Mouse (Mus musculus) limb, embryonic 10.5 days (tissue): ENCODE results near the gene Olfr1175-ps. TPM values are rescaled to one million over a fixed set of nuclear protein-coding genes. Genes with fewer than 3 reads are reported as not detected.

Source experiments
- DNase-seq: peaks from one replicate; pipeline ENCODE4 v3.0.0-alpha.2; 2017; ENCODE audit warnings: low spot score
- H3K27ac ChIP-seq: fragments of 300-500 bp; sonication (generic); 2 replicates; pipeline ENCODE4 v1.5.1; 2016; ENCODE audit warnings: mild to moderate bottlenecking
- H3K27me3 ChIP-seq: fragments of 300-500 bp; sonication (generic); 2 replicates; pipeline ENCODE4 v1.6.1; 2016; ENCODE audit warnings: low read depth, mild to moderate bottlenecking; ENCODE audit not compliant: poor library complexity, severe bottlenecking
- H3K36me3 ChIP-seq: fragments of 300-500 bp; sonication (generic); 2 replicates; pipeline ENCODE4 v1.6.1; 2016; ENCODE audit warnings: mild to moderate bottlenecking, moderate library complexity
- H3K4me1 ChIP-seq: fragments of 300-500 bp; sonication (generic); 2 replicates; pipeline ENCODE4 v1.6.1; 2016
- H3K4me3 ChIP-seq: fragments of 300-500 bp; sonication (generic); 2 replicates; pipeline ENCODE4 v1.5.1; 2016; ENCODE audit warnings: mild to moderate bottlenecking, moderate library complexity
- H3K9me3 ChIP-seq: fragments of 300-500 bp; sonication (generic); replicated peaks from 2 replicates; pipeline ENCODE4 v1.6.1; 2016; ENCODE audit warnings: mild to moderate bottlenecking
- WGBS: fragments of 180-500 bp; shearing (Covaris S2); methylation state at CpG from one replicate; pipeline ENCODE4 v1.1.7; 2016; 5-methylcytosine and 5-hydroxymethylcytosine counted together
- polyA plus RNA-seq: library from polyadenylated mRNA; unstranded; fragments of >200 nt; fragmentation: Nextera tagmentation; extraction: Ambion mirVana; gene quantifications from 2 replicates; pipeline ENCODE4 v1.2.1, GENCODE M21; 2016

Olfr1175-ps gene
- polyA plus RNA-seq, result not detected in 2 replicates

- Histone ChIP-seq H3K27me3 (no peaks in the 10 kb centered on the region), H3K9me3 (no peaks in the 10 kb centered on the region), H3K27ac (no peak within 1 kb of the TSS), H3K36me3 (no peaks in the 10 kb centered on the region), H3K4me3 (no peak within 1 kb of the TSS), H3K4me1 (no peaks in the 10 kb centered on the region)
- DNase-seq, result no peak
- WGBS, result 87% methylated on average over 2 of the region's 2 CpGs
Measured at GRCm38 (mm10) chr2:88327115-88327514, at the start of gene Olfr1175-ps. Gene Olfr1175-ps, minus strand, starts transcription at chr2:88327215.

GRCm38 (mm10) chr2:88356304-88356703 is 29.3 kb upstream of the Olfr1175-ps start:
- 7% methylated on average over 2 of the region's 2 CpGs for WGBS
- DNase-seq, result no peak
- H3K4me1 ChIP-seq, result no peaks in the 10 kb centered on the region
- no peaks in the 10 kb centered on the region for H3K27me3 ChIP-seq
- no peaks in the 10 kb centered on the region for H3K9me3 ChIP-seq
- H3K4me3 ChIP-seq, result no peak overlapping the region
- no peak overlapping the region for H3K27ac ChIP-seq
- no peaks in the 10 kb centered on the region for H3K36me3 ChIP-seq

- 96% methylated on average over 1 of the region's 1 CpGs for WGBS
- Histone ChIP-seq H3K4me3 (no peak within 1 kb of the TSS), H3K27me3 (no peaks in the 10 kb centered on the region), H3K9me3 (no peaks in the 10 kb centered on the region), H3K27ac (no peak within 1 kb of the TSS), H3K4me1 (no peaks in the 10 kb centered on the region), H3K36me3 (no peaks in the 10 kb centered on the region)
- no peak for DNase-seq
Measured at GRCm38 (mm10) chr2:88346392-88346791, 19.4 kb upstream of the Olfr1175-ps start, which contains the start of gene Olfr1177-ps. Gene Olfr1177-ps, minus strand, starts transcription at chr2:88346492.

- 81% methylated on average over 1 of the region's 1 CpGs for WGBS
- no peaks in the 10 kb centered on the region for H3K27me3 ChIP-seq
- no peak within 1 kb of the TSS for H3K4me3 ChIP-seq
- no peak within 1 kb of the TSS for H3K27ac ChIP-seq
- H3K9me3 ChIP-seq, result no peaks in the 10 kb centered on the region
- H3K36me3 ChIP-seq, result no peaks in the 10 kb centered on the region
- DNase-seq, result no peak
- H3K4me1 ChIP-seq, result no peaks in the 10 kb centered on the region
Measured at GRCm38 (mm10) chr2:88336421-88336820, 9.4 kb upstream of the Olfr1175-ps start, which contains the start of gene Olfr1176. Gene Olfr1176, plus strand, starts transcription at chr2:88336721.

- no peaks in the 10 kb centered on the region for H3K27me3 ChIP-seq
- DNase-seq, result no peak
- H3K36me3 ChIP-seq, result no peaks in the 10 kb centered on the region
- H3K4me3 ChIP-seq, result no peak within 1 kb of the TSS
- H3K9me3 ChIP-seq, result no peaks in the 10 kb centered on the region
- WGBS, result 92% methylated on average over 4 of the region's 4 CpGs
- H3K4me1 ChIP-seq, result no peaks in the 10 kb centered on the region
- H3K27ac ChIP-seq, result no peak within 1 kb of the TSS
Measured at GRCm38 (mm10) chr2:88315035-88315434, 12.0 kb downstream of the Olfr1175-ps start, which contains the start of gene Olfr1174-ps. Gene Olfr1174-ps, minus strand, starts transcription at chr2:88315135.

- Histone ChIP-seq H3K27ac (no peak within 1 kb of the TSS), H3K36me3 (no peaks in the 10 kb centered on the region)
- DNase-seq, result no peak
Measured at GRCm38 (mm10) chr2:88279775-88280174, 47.2 kb downstream of the Olfr1175-ps start, which contains the start of gene Olfr1173. Gene Olfr1173, minus strand, starts transcription at chr2:88279875.

More at GRCm38 (mm10) chr2:88279775-88280174, 47.2 kb downstream of the Olfr1175-ps start, which contains the start of gene Olfr1173:
- no peak within 1 kb of the TSS for H3K4me3 ChIP-seq
- no peaks in the 10 kb centered on the region for H3K9me3 ChIP-seq
- H3K4me1 ChIP-seq, result no peaks in the 10 kb centered on the region
- no peaks in the 10 kb centered on the region for H3K27me3 ChIP-seq

Other genes with a start within 250 kb of the Olfr1175-ps start
- gene Olfr1164, start 233.2 kb downstream of the Olfr1175-ps start, polyA plus RNA-seq, result not detected in 2 replicates
- gene Olfr1166, start 198.9 kb downstream of the Olfr1175-ps start, polyA plus RNA-seq, result not detected in 2 replicates
- not detected in 2 replicates for gene Olfr1167, start 172.0 kb downstream of the Olfr1175-ps start, polyA plus RNA-seq
- not detected in 2 replicates for gene Olfr1168, start 145.3 kb downstream of the Olfr1175-ps start, polyA plus RNA-seq
- not detected in 2 replicates for gene Olfr1170, start 98.9 kb downstream of the Olfr1175-ps start, polyA plus RNA-seq
- not detected in 2 replicates for gene Olfr1173, start 47.3 kb downstream of the Olfr1175-ps start, polyA plus RNA-seq
- not detected in 2 replicates for gene Olfr1174-ps, start 12.1 kb downstream of the Olfr1175-ps start, polyA plus RNA-seq
- gene Olfr1176, start 9.5 kb upstream of the Olfr1175-ps start, polyA plus RNA-seq, result not detected in 2 replicates
- gene Olfr1177-ps, start 19.3 kb upstream of the Olfr1175-ps start, polyA plus RNA-seq, result not detected in 2 replicates
- gene Olfr1178, start 59.8 kb upstream of the Olfr1175-ps start, polyA plus RNA-seq, result not detected in 2 replicates
- not detected in 2 replicates for gene Olfr1179, start 79.2 kb upstream of the Olfr1175-ps start, polyA plus RNA-seq
- gene Olfr1180, start 91.9 kb upstream of the Olfr1175-ps start, polyA plus RNA-seq, result not detected in 2 replicates
- not detected in 2 replicates for gene Olfr1181, start 99.0 kb upstream of the Olfr1175-ps start, polyA plus RNA-seq
- gene Gm13757, start 121.9 kb upstream of the Olfr1175-ps start, polyA plus RNA-seq, result not detected in 2 replicates
- not detected in 2 replicates for gene Olfr1183, start 127.7 kb upstream of the Olfr1175-ps start, polyA plus RNA-seq
- gene Olfr1184, start 156.4 kb upstream of the Olfr1175-ps start, polyA plus RNA-seq, result not detected in 2 replicates
- not detected in 2 replicates for gene Olfr1185-ps1, start 166.1 kb upstream of the Olfr1175-ps start, polyA plus RNA-seq
- not detected in 2 replicates for gene Olfr1186, start 191.3 kb upstream of the Olfr1175-ps start, polyA plus RNA-seq
- not detected in 2 replicates for gene Olfr1188, start 229.7 kb upstream of the Olfr1175-ps start, polyA plus RNA-seq